Mouse (Mus musculus) heart, postnatal 36 days (tissue): ENCODE measurements around the gene Podxl2. TPM values are rescaled to one million over a fixed set of nuclear protein-coding genes. Genes with fewer than 3 reads are reported as not detected.

ENCODE experiments used
- DNase-seq, 2 experiments: peaks; one replicate each; pipeline ENCODE4 v3.0.0; 2021 to 2022
- intact Hi-C: fragments of 180-260 bp; cut with DNase I; formaldehyde crosslinking; loops from one replicate; pipeline ENCODE4 v1.15.1; 2025
- total RNA-seq, 2 experiments: library from RNA; stranded (reverse); gene quantifications; 2 replicates each; pipeline ENCODE4 v1.2.3; 2021

The Podxl2 gene
- total RNA-seq, 2 experiments from 2014 or later: 13.7 to 21.2 TPM

DNA sequence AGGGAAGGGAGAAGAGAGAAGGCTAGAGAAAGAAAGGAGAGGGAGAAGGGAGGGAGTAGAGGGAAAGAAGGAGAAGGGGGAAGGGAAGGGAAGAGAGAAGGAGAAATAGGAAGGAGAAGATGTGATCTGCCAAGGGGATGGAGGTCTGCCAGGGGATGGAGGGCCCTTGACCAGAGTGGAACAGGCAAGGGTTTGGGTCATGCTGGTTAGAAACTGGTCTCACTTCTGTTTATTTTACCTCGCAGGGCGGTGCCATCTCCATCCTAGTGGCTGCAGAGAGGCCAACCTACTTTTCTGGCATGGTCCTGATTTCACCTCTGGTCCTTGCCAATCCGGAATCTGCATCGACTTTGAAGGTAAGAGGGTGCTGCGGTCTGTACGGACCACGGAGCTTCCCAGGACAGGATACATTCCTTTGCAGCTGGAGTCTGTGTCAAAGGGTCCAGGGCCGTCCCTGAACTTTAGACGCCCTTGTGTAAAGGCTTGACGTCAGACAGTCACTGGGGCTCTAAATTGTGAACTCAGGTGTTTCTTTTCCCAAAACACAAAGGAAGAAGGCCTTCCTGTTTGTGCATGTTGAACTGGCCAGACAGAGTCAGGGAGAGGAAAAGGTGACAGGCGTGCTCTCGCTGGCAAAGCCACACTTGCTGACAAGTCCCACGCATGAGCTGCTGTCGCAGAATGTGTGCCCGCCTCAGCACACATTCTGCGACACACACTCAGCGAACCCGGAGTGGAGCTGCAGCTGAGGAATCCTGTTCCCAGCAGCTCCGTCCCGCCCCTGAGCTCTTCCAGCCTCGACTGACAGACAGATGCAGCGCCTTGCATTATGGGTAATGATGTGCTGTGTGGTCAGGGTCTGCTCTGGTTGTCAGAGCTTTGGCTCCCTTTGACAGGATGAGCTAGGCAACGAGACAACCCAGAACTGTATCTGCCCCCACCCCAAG is 65.5 kb downstream of the Podxl2 start:
- DNase-seq: no peak
- intact Hi-C loops: loop anchor here (2.0 kb wide), 2 partner anchors 15 to 83 kb away; no protein-coding TSS in a partner anchor

DNA sequence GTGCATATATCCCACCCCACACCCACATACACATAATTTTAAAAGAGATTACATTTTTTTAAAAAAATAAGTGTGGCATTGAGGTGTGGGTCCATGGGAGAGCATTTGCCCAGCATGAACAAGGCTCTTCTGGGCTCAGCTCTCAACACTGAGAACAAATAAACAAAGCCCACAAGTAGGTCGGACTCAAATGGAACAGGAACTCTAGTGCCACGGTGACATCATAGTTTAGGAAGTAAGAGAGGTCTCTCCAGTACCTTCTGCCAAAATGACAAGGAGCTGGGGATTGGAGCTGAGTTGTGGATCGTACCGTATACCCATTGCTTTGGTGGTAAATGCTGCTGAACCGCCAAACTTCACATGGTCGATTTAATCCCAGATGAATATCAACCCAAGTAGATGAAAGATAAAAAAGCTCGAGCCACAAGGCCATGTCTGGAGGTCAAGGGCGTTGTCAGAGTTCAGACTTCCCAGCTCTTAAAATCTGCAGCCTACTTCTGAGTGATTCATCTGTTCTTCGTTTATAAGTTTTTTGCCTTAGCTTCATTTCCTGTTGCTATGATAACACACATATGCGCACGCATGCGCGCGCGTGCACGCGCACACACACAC is 69.8 kb downstream of the Podxl2 start:
- no peak for DNase-seq
- intact Hi-C loops: no loop called here

DNA sequence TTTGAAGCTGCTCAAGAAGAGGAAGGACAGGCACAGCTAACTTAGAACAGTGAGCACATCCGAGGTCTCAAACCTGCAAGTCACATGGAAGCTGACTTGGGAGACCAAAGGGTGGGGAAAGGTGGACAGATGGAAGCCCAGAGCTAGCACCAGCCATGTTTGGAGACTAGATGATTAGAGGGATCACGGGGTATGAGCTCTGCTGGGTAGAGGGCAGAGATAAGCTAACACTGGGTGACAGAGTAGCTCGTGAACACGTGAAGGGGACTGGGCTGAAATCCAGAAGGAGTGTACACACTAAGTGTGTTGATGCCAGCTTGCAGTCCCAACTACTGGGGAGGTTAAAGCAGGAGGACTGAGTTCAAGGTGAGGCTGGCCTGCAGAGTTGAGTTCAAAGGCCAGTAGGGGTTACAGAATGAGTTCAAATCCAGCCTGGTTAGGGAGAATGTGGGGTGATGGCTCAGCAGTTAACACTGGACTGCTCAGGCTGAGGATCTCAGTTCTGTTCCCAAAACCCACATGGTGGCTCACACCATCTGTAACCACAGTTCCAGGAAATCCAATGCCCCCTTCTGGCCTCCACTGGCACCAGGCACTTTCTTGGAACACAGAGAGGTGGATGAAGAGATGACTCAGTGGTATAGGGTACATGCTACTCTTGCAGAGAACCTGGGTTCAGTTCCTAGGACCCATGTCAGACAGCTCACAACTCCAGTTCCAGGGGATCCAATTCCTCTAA is 70.7 kb downstream of the Podxl2 start:
- DNase-seq: no peak
- intact Hi-C loops: no loop called here

DNA sequence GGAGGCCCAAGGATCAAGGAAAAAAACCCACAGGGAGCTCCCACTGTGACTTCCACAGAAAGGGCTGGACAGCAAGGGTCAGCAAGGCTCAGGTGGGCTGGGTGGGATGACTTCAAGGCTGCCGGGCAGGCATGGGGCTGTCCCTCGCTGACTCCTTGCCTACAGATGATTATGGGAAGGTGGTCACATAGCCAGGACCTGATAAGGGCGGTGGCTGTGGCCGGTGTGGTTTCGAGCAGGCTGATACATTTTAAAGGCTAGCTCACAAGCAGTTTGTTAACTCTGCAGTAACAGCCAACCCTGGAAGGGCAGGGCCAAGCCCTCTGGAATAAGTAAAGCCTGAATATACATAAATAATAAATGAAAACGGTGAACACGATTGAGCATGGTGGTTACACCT is 71.8 kb downstream of the Podxl2 start:
- intact Hi-C loops: no loop called here

DNA sequence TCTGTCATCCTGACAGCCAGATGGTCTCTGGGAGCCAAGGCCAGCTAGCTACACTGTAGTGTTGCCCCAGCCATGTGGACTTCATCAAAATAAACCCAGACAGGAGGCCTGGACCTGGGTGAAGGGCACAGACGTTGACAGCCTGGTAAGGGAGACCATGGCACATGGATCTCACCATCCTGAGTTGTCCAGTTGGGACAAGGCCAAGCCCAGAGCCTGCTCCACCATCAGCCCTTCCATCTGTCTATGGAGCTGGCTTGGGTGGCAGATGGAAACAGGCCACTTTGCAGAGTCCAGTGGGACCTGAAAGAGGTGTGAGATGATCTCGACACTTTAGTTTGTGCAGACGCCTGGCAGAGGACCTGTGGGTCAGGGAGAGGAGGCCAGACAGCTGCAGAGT is 74.1 kb downstream of the Podxl2 start:
- DNase-seq: no peak
- intact Hi-C loops: no loop called here

More for the DNA sequence above, 71.8 kb downstream of the Podxl2 start:
- DNase-seq: no peak

DNA sequence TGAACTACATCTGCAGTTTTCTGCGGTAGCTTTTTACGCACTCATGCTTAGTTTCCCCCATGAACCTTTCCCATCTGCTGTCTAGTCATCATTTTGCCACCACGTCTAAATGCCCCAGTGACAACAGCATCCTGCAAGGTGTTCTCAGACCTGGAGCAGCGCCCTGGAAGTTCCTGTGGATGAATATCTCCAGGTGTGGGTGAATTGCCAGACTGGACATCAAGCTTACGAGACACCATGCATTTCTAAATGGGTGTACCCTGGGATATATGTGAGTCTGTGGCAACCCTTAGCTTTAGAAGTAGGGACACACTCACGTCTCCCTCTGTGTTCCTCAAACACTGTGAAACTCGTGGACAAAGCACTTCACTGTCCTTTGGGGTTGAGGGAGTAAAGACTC is 74.7 kb downstream of the Podxl2 start:
- no peak for DNase-seq
- intact Hi-C loops: no loop called here

DNA sequence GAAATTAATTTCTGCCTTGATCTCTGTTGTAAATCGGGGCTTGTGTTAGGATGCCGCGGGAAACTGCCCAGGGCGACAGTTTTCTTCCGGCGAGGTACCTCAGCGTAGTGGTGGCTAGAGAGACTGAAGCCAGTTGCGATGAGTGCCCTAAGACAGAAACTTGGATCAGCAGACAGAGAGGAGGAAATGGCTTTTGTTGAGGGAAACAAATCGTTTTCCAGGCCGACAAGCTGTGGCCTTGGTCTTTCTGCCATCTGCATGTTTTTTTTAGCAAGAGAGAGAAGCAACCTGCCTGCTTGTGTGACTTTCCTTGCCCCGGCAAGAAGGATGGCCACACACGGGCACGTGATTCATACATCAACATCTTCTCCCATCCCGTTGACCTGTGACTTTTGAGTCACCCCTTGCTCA is 80.3 kb downstream of the Podxl2 start:
- DNase-seq: no peak
- intact Hi-C loops: loop anchor here (2.0 kb wide), 1 partner anchor 14 kb away; no protein-coding TSS in a partner anchor

DNA sequence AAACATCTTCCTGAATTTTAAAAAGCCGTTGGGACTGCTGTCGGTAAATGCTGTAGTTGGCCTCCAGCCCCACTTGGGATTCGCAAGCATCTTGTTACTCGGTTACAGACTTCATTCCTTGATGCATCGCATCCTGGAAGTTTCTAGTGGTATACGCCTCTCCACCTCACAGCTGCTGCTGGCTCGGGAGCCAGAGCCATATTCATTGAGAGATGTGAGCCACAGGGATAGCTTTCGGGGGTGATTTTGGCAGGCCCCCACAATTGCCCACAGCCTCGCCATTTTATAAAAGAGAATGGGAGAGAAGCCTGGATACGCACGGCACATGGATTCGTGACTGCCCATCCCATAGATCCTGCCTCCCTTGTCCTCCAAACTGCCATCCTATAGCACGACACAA is 81.0 kb downstream of the Podxl2 start:
- intact Hi-C loops: loop anchor here (2.0 kb wide), 1 partner anchor 15 kb away; no protein-coding TSS in a partner anchor

DNA sequence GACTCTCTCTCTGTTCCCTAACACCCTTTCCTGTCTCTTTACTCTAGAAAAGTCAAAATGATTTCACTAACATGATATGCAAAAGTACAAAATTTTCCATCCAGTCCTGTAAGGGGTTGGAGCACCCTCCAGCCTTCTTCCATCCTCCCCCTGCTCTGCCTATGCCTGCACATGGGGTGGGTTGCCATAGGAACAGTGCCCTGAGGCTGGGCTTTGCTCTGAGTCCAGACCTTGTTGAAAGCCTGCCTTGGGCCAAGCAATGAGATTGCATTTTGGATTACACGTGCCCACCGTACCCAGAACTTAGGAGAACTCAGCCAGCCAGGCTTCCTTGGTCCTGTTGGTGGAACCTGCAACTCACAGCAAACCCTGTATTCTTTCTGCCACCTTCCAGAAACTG is 81.6 kb downstream of the Podxl2 start:
- intact Hi-C loops: no loop called here

More for the DNA sequence above, 81.0 kb downstream of the Podxl2 start:
- no peak for DNase-seq

More for the DNA sequence above, 81.6 kb downstream of the Podxl2 start:
- DNase-seq: no peak

Other genes with a start within 250 kb of the Podxl2 start
- gene Kbtbd12, start 237.1 kb downstream of the Podxl2 start, total RNA-seq: 10 to 100 TPM; 30.3 to 39.1 TPM
- 100 to 1,000 TPM; 113 to 133 TPM for gene Mgll, start 150.6 kb downstream of the Podxl2 start, total RNA-seq
- gene Abtb1, start 33.1 kb downstream of the Podxl2 start, total RNA-seq: 10 to 100 TPM; 28.1 to 29.2 TPM
- 1 to 10 TPM; 5.4 to 6.5 TPM for gene Mcm2, start 23.7 kb upstream of the Podxl2 start, total RNA-seq
- gene Tpra1, start 27.2 kb upstream of the Podxl2 start, total RNA-seq: 10 to 100 TPM; 35.1 to 35.4 TPM